Mouse (Mus musculus) stomach, embryonic 16.5 days (tissue): Measurements from ENCODE around the gene Pou6f2. TPM values are rescaled to one million over a fixed set of nuclear protein-coding genes. Genes with fewer than 3 reads are reported as not detected.

Experiments
- ATAC-seq: fragments of 200-750 bp; cut with Nextera tagmentation; 2 replicates; pipeline ENCODE4 v1.8.0; 2017; ENCODE audit warnings: moderate number of reproducible peaks, moderate TSS enrichment; ENCODE audit not compliant: insufficient read depth, low FRiP score
- H3K27ac ChIP-seq: fragments of 300-500 bp; sonication (generic); 2 replicates; pipeline ENCODE4 v1.5.1; 2014; ENCODE audit warnings: low read length
- H3K27me3 ChIP-seq: fragments of 300-500 bp; sonication (generic); 2 replicates; pipeline ENCODE4 v1.6.1; 2014; ENCODE audit warnings: low read length, control low read depth, mixed read lengths; ENCODE audit not compliant: control insufficient read depth, insufficient read depth
- H3K36me3 ChIP-seq: fragments of 300-500 bp; sonication (generic); 2 replicates; pipeline ENCODE4 v1.6.1; 2014; ENCODE audit warnings: low read length; ENCODE audit not compliant: control insufficient read depth, insufficient read depth
- H3K4me1 ChIP-seq: fragments of 300-500 bp; sonication (generic); 2 replicates; pipeline ENCODE4 v1.6.1; 2014; ENCODE audit warnings: low read length, control low read depth, mixed read lengths; ENCODE audit not compliant: control insufficient read depth, insufficient read depth
- H3K4me2 ChIP-seq: fragments of 300-500 bp; sonication (generic); 2 replicates; pipeline ENCODE4 v1.6.1; 2014; ENCODE audit warnings: low read depth, low read length, mixed read lengths
- H3K4me3 ChIP-seq: fragments of 300-500 bp; sonication (generic); replicated peaks from 2 replicates; pipeline ENCODE4 v1.5.1; 2014; ENCODE audit warnings: mild to moderate bottlenecking, low read length
- H3K9ac ChIP-seq: fragments of 300-500 bp; sonication (generic); 2 replicates; pipeline ENCODE4 v1.6.1; 2014; ENCODE audit warnings: low read length
- H3K9me3 ChIP-seq: fragments of 300-500 bp; sonication (generic); replicated peaks from 2 replicates; pipeline ENCODE4 v1.6.1; 2016; ENCODE audit warnings: low read length, control low read depth; ENCODE audit not compliant: control insufficient read depth
- WGBS: fragments of 180-500 bp; shearing (Covaris S2); extraction: QIAGEN DNeasy Blood & Tissue Kit; methylation state at CpG from one replicate; pipeline ENCODE4 v1.1.7; 2014; 5-methylcytosine and 5-hydroxymethylcytosine counted together
- polyA plus RNA-seq: library from polyadenylated mRNA; unstranded; fragments of >200 nt; fragmentation: Nextera tagmentation; extraction: Ambion mirVana; gene quantifications from 2 replicates; pipeline ENCODE4 v1.2.1, GENCODE M21; 2015

The Pou6f2 gene
- polyA plus RNA-seq, 1 experiment from 2014 or later: 0.25 TPM

- Histone ChIP-seq H3K4me3 (no peak overlapping the region), H3K9me3 (no peaks in the 10 kb centered on the region), H3K36me3 (no peaks in the 10 kb centered on the region), H3K4me2 (no peak overlapping the region), H3K9ac (no peak overlapping the region), H3K27ac (no peak overlapping the region), H3K27me3 (no peaks in the 10 kb centered on the region), H3K4me1 (no peaks in the 10 kb centered on the region)
- no peak for ATAC-seq
- 59% methylated on average over 6 of the region's 6 CpGs for WGBS
Measured at GRCm38 (mm10) chr13:18323980-18324678, 73.4 kb downstream of the Pou6f2 start.

GRCm38 (mm10) chr13:18323407-18323806 is 74.1 kb downstream of the Pou6f2 start:
- 61% methylated on average over 8 of the region's 8 CpGs for WGBS
- ATAC-seq: no peak
- no peaks in the 10 kb centered on the region for H3K27me3 ChIP-seq

GRCm38 (mm10) chr13:18312613-18313012 is 84.9 kb downstream of the Pou6f2 start:
- Histone ChIP-seq H3K27me3 (no peaks in the 10 kb centered on the region), H3K9ac (no peak overlapping the region), H3K36me3 (no peaks in the 10 kb centered on the region), H3K9me3 (no peaks in the 10 kb centered on the region), H3K4me2 (no peak overlapping the region), H3K4me3 (no peak overlapping the region), H3K27ac (no peak overlapping the region), H3K4me1 (no peaks in the 10 kb centered on the region)
- 76% methylated on average over 8 of the region's 8 CpGs for WGBS
- ATAC-seq: no peak

More at GRCm38 (mm10) chr13:18323407-18323806, 74.1 kb downstream of the Pou6f2 start:
- Histone ChIP-seq H3K4me1 (no peaks in the 10 kb centered on the region), H3K4me3 (no peak overlapping the region), H3K27ac (no peak overlapping the region), H3K36me3 (no peaks in the 10 kb centered on the region), H3K9me3 (no peaks in the 10 kb centered on the region), H3K9ac (no peak overlapping the region), H3K4me2 (no peak overlapping the region)

- Histone ChIP-seq H3K36me3 (no peaks in the 10 kb centered on the region), H3K4me1 (no peaks in the 10 kb centered on the region), H3K4me2 (no peak overlapping the region), H3K9ac (no peak overlapping the region), H3K27me3 (no peaks in the 10 kb centered on the region), H3K4me3 (no peak overlapping the region), H3K27ac (no peak overlapping the region), H3K9me3 (no peaks in the 10 kb centered on the region)
- ATAC-seq: no peak
- 42% methylated on average over 7 of the region's 7 CpGs for WGBS
Measured at GRCm38 (mm10) chr13:18309024-18309423, 88.5 kb downstream of the Pou6f2 start.

GRCm38 (mm10) chr13:18306506-18307145 is 90.9 kb downstream of the Pou6f2 start:
- Histone ChIP-seq H3K27ac (no peak overlapping the region), H3K9ac (no peak overlapping the region), H3K36me3 (no peaks in the 10 kb centered on the region), H3K4me1 (no peaks in the 10 kb centered on the region), H3K4me2 (no peak overlapping the region), H3K4me3 (no peak overlapping the region), H3K27me3 (no peaks in the 10 kb centered on the region), H3K9me3 (no peaks in the 10 kb centered on the region)
- WGBS: 80% methylated on average over 7 of the region's 7 CpGs
- ATAC-seq: no peak

- 95% methylated on average over 1 of the region's 1 CpGs for WGBS
- no peak overlapping the region for H3K9ac ChIP-seq
- no peak overlapping the region for H3K4me3 ChIP-seq
- no peaks in the 10 kb centered on the region for H3K9me3 ChIP-seq
- no peaks in the 10 kb centered on the region for H3K36me3 ChIP-seq
- no peak overlapping the region for H3K4me2 ChIP-seq
- no peaks in the 10 kb centered on the region for H3K27me3 ChIP-seq
- ATAC-seq: no peak
- H3K27ac ChIP-seq: no peak overlapping the region
- no peaks in the 10 kb centered on the region for H3K4me1 ChIP-seq
Measured at GRCm38 (mm10) chr13:18299966-18300365, 97.5 kb downstream of the Pou6f2 start.

GRCm38 (mm10) chr13:18293438-18293837 is 104.0 kb downstream of the Pou6f2 start:
- no peak overlapping the region for H3K9ac ChIP-seq
- H3K4me2 ChIP-seq: no peak overlapping the region
- 75% methylated on average over 1 of the region's 1 CpGs for WGBS
- no peaks in the 10 kb centered on the region for H3K4me1 ChIP-seq
- H3K27me3 ChIP-seq: no peaks in the 10 kb centered on the region
- no peak overlapping the region for H3K27ac ChIP-seq
- no peak for ATAC-seq
- H3K4me3 ChIP-seq: no peak overlapping the region
- no peaks in the 10 kb centered on the region for H3K9me3 ChIP-seq
- H3K36me3 ChIP-seq: no peaks in the 10 kb centered on the region

- WGBS: 49% methylated on average over 4 of the region's 4 CpGs
- Histone ChIP-seq H3K4me3 (no peak overlapping the region), H3K4me1 (no peaks in the 10 kb centered on the region), H3K4me2 (no peak overlapping the region), H3K9ac (no peak overlapping the region), H3K36me3 (no peaks in the 10 kb centered on the region), H3K9me3 (no peaks in the 10 kb centered on the region), H3K27me3 (no peaks in the 10 kb centered on the region), H3K27ac (no peak overlapping the region)
- no peak for ATAC-seq
Measured at GRCm38 (mm10) chr13:18290253-18290914, 107.1 kb downstream of the Pou6f2 start.

GRCm38 (mm10) chr13:18287536-18287935 is 110.0 kb downstream of the Pou6f2 start:
- no peaks in the 10 kb centered on the region for H3K4me1 ChIP-seq
- no peaks in the 10 kb centered on the region for H3K36me3 ChIP-seq
- 72% methylated on average over 7 of the region's 7 CpGs for WGBS
- no peak overlapping the region for H3K9ac ChIP-seq
- no peak overlapping the region for H3K27ac ChIP-seq
- H3K4me2 ChIP-seq: no peak overlapping the region
- no peak overlapping the region for H3K4me3 ChIP-seq
- H3K27me3 ChIP-seq: no peaks in the 10 kb centered on the region
- H3K9me3 ChIP-seq: no peaks in the 10 kb centered on the region
- ATAC-seq: no peak
